Mouse (Mus musculus) heart, adult 2 months (tissue): ENCODE data around the gene D930048N14Rik. TPM values are rescaled to one million over a fixed set of nuclear protein-coding genes. Genes with fewer than 3 reads are reported as not detected.
A peak's percentile ranks its signal among the peaks of the same experiment; 100 is the strongest.
"Not testable (repeated sequence)": the region's sequence is repeated elsewhere in the genome, so short reads cannot be mapped to it uniquely, and the experiment has no call there.

Experiments used
- DNase-seq, 2 experiments: peaks; one replicate each; pipeline ENCODE4 v3.0.0; 2021
- H3K27ac ChIP-seq: fragments of 200-600 bp; 2 replicates; pipeline ENCODE4 v1.8.1; 2022
- H3K27me3 ChIP-seq: fragments of 200-500 bp; 2 replicates; pipeline ENCODE4 v1.6.1; 2012; ENCODE audit warnings: mild to moderate bottlenecking, low read length, inconsistent platforms, mixed read lengths; ENCODE audit not compliant: control insufficient read depth, insufficient read depth
- H3K36me3 ChIP-seq: fragments of 200-500 bp; 2 replicates; pipeline ENCODE4 v1.6.1; 2012; ENCODE audit warnings: low read length, inconsistent platforms; ENCODE audit not compliant: control insufficient read depth, insufficient read depth
- H3K4me1 ChIP-seq: fragments of 200-500 bp; 2 replicates; pipeline ENCODE4 v1.6.1; 2011; ENCODE audit warnings: low read length; ENCODE audit not compliant: control insufficient read depth, insufficient read depth
- H3K4me3 ChIP-seq: fragments of 200-600 bp; 2 replicates; pipeline ENCODE4 v1.8.1; 2022
- H3K79me2 ChIP-seq: fragments of 200-500 bp; replicated peaks from 2 replicates; pipeline ENCODE4 v1.6.1; 2012; ENCODE audit warnings: mild to moderate bottlenecking, inconsistent platforms, low read length, moderate library complexity, mixed read lengths; ENCODE audit not compliant: control insufficient read depth, insufficient read depth
- H3K9ac ChIP-seq: fragments of 200-500 bp; 2 replicates; pipeline ENCODE4 v1.6.1; 2012; ENCODE audit warnings: low read depth, mild to moderate bottlenecking, control low read depth, inconsistent platforms, low read length, mixed read lengths
- CTCF ChIP-seq: fragments of 200-600 bp; IDR thresholded peaks from 2 replicates; pipeline ENCODE4 v1.8.1; 2022; ENCODE audit warnings: antibody characterized with exemption, mild to moderate bottlenecking, moderate library complexity
- EP300 ChIP-seq: fragments of 200-500 bp; IDR thresholded peaks from 2 replicates; pipeline ENCODE4 v1.6.1; 2011; ENCODE audit warnings: low read depth, low read length, control low read depth; ENCODE audit not compliant: insufficient read depth
- POLR2A ChIP-seq: fragments of 200-500 bp; IDR thresholded peaks from 2 replicates; pipeline ENCODE4 v1.6.1; 2011; ENCODE audit warnings: mild to moderate bottlenecking, low read depth, low read length, control low read depth; ENCODE audit not compliant: insufficient read depth
- WGBS: fragments of 180-500 bp; shearing (Covaris S2); methylation state at CpG from one replicate; pipeline ENCODE4 v1.1.7; 2018; 5-methylcytosine and 5-hydroxymethylcytosine counted together
- intact Hi-C: fragments of 180-260 bp; cut with DNase I; formaldehyde crosslinking; loops from one replicate; pipeline ENCODE4 v1.15.1; 2025
- polyA plus RNA-seq: library from polyadenylated mRNA; depleted of rRNA; stranded (reverse); fragments of >200 nt; gene quantifications from 2 replicates; pipeline ENCODE4 v1.2.3, GENCODE M21; 2012
- total RNA-seq, 2 experiments: library from RNA; stranded (reverse); gene quantifications; 2 replicates each; pipeline ENCODE4 v1.2.3; 2021

Gene D930048N14Rik
- total and polyA plus RNA-seq, 3 experiments = 0.60 to 3.7 (median 0.68) TPM

DNA sequence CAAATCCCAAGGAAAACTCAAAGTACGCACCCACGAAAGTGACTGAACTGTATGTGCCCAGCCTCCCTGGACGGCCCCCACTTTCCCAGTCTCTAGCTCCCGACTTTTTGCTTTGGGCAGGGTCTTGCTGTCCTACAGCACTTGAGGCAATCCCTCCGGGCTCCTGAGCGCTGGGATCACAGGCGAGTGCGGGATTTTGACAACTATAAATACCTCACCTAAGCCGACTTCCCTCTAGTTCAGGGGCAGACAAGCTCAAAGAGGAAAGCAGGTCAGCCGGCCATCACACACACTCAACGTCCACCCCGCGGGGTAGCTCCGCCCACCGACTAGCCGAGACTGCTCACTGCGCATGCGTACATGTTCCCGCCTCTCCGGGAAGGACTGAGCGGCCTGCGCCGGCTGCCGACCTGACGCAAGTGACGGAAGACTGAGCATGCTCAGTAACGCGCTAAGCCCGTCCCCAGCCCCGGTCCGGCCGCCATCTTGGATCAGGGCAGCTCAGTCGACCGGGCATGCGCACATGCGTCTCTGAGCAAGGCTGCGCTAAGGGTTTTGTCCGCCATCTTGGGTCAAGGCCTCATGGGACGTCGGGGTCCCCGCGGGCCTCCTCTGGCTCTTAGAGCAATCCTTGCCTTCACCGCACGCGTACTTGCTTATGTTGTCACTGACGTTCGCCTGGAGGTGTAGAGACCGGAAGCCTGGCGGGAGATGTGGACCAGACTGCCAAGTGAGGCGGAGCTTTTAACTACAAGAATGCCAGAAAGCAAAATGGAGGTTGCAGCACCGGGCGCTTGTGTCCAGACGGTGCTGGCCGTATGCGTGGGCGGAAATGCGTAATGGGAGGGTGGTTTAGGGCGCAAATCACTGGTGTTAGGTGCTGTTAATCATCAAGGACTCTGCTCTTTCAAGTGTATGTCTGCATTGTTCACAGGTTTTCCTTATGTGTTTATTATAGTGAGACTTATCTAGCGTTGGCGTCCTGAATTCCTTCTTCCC lies 37.9 kb downstream of the D930048N14Rik start, which contains the start of gene 0610009B22Rik:
Gene 0610009B22Rik, minus strand, starts transcription at position 545 of the 999 bp plus-strand sequence.
- DNase-seq = peak; percentile 99 to 100
- intact Hi-C loops = loop anchor here (10.0 kb wide), 1 partner anchor 404 kb away; the partner anchor contains the start of gene Col23a1
- Histone ChIP-seq H3K36me3 (no peaks in the 10 kb centered on the region), H3K27me3 (no peaks in the 10 kb centered on the region), H3K79me2 (no peaks in the 10 kb centered on the region), H3K4me1 (peaks cover 1% of the 10 kb centered on the region; the same call in 1 of the 2 replicates), H3K27ac (peak within 1 kb of the TSS; percentile 99), H3K4me3 (peak within 1 kb of the TSS; percentile 69), H3K9ac (peak within 1 kb of the TSS; percentile 82)
- WGBS = under 1% methylated on average over 60 of the region's 60 CpGs
- TF ChIP-seq CTCF (no peak), EP300 (peak; percentile 52; the same call in 1 of the 2 replicates), POLR2A (peak; percentile 96)

DNA sequence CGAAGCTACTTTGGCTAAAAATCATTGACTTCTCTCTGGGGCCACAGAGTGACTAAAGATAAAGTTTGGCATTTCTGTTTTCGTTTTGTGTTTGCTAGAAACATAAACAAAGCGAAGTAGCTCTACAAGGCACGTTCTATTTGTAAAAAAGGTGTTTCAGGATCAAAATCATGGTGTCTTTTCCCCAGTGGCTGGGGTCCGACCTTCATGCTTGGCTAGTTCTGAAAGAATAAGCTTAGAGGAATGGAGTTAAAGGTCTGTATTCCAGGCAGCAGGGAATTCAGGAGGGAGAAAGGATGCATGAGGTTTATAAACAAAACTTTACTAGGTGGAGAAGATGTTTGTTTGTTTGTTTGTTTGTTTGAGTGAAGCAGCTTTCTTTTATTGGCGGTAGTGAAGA lies 38.6 kb downstream of the D930048N14Rik start:
- 19% methylated on average over 6 of the region's 6 CpGs for WGBS
- Histone ChIP-seq H3K36me3 (no peaks in the 10 kb centered on the region), H3K27ac (peak overlapping the region; percentile 99), H3K4me3 (peak overlapping the region; percentile 61), H3K79me2 (no peaks in the 10 kb centered on the region), H3K27me3 (no peaks in the 10 kb centered on the region), H3K9ac (no peak overlapping the region), H3K4me1 (peaks cover 1% of the 10 kb centered on the region; the same call in 1 of the 2 replicates)
- intact Hi-C loops = loop anchor here (10.0 kb wide), 1 partner anchor 405 kb away; the partner anchor contains the start of gene Col23a1
- no peak for TF ChIP-seq CTCF
- no peak for TF ChIP-seq POLR2A
- TF ChIP-seq EP300 = no peak
- DNase-seq = no peak

DNA sequence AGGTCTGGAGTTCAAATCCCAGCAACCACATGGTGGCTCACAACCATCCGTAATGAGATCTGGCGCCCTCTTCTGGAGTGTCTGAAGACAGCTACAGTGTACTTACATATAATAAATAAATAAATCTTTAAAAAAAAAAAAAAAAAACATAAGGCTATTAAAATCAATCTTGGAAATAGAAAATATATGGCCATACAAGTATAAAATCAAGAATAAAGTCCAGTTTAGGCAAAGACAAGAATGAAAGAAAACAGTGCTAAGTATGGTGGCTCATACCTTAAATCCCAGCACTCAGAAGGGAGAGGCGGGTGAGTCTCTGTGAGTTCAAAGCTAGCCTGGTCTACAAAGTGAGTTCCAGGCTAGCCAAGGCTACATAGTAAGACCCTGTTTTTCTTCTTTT lies 39.8 kb downstream of the D930048N14Rik start:
- H3K4me3 ChIP-seq, H3K79me2 ChIP-seq, H3K36me3 ChIP-seq, DNase-seq, H3K9ac ChIP-seq, intact Hi-C loops, H3K27ac ChIP-seq, H3K27me3 ChIP-seq, H3K4me1 ChIP-seq: not testable (repeated sequence)
- WGBS = 85% methylated on average over 2 of the region's 3 CpGs
- TF ChIP-seq CTCF = peak; percentile 11; the same call in 1 of the 2 replicates

DNA sequence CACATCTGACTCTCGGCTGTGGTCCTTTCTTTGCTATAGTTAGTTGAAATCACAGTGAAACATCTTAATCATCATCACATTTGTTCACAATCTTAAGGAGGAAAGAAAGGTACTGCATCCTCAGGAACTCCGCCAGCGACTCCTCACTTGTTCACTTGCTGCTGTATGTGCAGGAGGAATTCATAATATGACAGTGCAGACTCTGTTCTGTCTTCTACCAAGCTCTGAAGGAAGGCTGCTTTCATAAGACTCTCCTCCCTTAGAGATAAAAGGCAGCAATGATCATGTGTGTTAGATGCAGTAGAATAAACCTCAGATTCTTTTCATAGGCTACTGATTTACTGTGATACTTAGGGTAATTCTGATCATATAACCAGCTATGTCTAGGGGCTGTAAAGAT lies 44.2 kb downstream of the D930048N14Rik start:
- Histone ChIP-seq H3K27ac (no peak overlapping the region), H3K9ac (no peak overlapping the region), H3K4me1 (no peaks in the 10 kb centered on the region), H3K36me3 (no peaks in the 10 kb centered on the region; the same call in 1 of the 2 replicates), H3K79me2 (no peaks in the 10 kb centered on the region), H3K4me3 (no peak overlapping the region), H3K27me3 (no peaks in the 10 kb centered on the region)
- DNase-seq = no peak
- WGBS = 93% methylated on average over 3 of the region's 3 CpGs
- intact Hi-C loops = no loop called here
- TF ChIP-seq CTCF (no peak), POLR2A (no peak), EP300 (no peak)

DNA sequence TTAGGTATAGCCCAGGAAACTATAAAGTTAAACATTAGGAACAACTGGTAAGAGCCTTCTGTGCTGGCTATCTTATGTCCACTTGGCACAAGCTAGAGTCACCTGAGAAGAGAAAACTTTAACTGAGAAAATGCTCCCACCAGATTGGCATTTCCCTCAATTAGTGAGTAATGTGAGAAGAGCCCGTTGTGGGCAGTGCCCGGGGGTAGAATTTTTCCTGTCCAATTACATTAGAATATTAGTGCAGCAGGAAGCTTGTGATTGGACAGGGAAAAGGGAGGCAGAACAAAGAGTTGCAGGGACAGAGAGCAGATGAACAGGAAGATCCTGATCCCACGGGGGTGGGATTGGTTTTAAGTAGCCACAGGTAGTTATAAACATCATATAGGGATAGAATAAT lies 52.1 kb downstream of the D930048N14Rik start:
- H3K79me2 ChIP-seq = no peaks in the 10 kb centered on the region
- 75% methylated on average over 3 of the region's 3 CpGs for WGBS
- no peak overlapping the region for H3K9ac ChIP-seq
- H3K36me3 ChIP-seq = no peaks in the 10 kb centered on the region; the same call in 1 of the 2 replicates
- no peak overlapping the region for H3K4me3 ChIP-seq
- no peaks in the 10 kb centered on the region for H3K27me3 ChIP-seq
- H3K27ac ChIP-seq = no peak overlapping the region
- intact Hi-C loops = no loop called here
- no peak for DNase-seq
- TF ChIP-seq POLR2A (no peak), CTCF (no peak), EP300 (no peak)
- no peaks in the 10 kb centered on the region for H3K4me1 ChIP-seq

DNA sequence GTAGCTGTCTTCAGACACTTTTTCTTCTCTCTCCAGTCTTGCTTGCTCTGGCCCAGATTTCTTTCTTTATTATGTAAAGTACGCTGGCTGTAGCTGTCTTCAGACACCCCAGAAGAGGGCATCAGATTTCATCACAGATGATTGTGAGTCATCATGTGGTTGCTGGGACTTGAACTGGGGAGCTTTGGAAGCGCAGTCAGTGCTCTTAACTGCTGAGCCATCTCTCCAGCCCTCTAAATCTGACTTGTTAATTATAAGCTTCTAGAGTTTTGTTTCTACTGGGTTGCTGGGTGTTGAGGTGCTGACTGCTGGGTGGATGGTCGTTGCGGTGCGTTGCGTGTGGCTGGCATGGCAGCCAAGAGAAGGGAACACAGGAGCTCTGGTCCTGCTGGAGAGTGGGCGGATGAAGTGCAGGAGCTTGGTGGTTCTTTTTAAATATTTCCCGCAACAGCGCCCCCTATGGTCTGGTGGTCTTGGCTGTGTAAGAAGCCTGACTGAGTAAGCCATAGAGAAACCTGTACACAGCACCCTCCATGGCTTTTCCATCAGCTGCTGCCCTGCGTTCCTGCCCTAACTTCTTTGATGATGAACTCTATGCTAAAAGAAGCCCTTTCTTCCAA lies 52.7 kb downstream of the D930048N14Rik start:
- H3K4me1 ChIP-seq = no peaks in the 10 kb centered on the region
- intact Hi-C loops = no loop called here
- H3K27ac ChIP-seq = no peak overlapping the region
- no peaks in the 10 kb centered on the region for H3K27me3 ChIP-seq
- H3K36me3 ChIP-seq = no peaks in the 10 kb centered on the region; the same call in 1 of the 2 replicates
- no peak overlapping the region for H3K9ac ChIP-seq
- no peak for DNase-seq
- TF ChIP-seq CTCF = peak; percentile 55
- TF ChIP-seq POLR2A = no peak
- 73% methylated on average over 10 of the region's 10 CpGs for WGBS
- H3K79me2 ChIP-seq = no peaks in the 10 kb centered on the region
- no peak overlapping the region for H3K4me3 ChIP-seq
